Mouse (Mus musculus): ENCODE measurements around the gene Hspe1. TPM values are rescaled to one million over a fixed set of nuclear protein-coding genes. Genes with fewer than 3 reads are reported as not detected.
A peak's percentile ranks its signal among the peaks of the same experiment; 100 is the strongest.

Gene Hspe1
- total RNA-seq (2021): 100 to 1,000 TPM; 153 to 180 TPM
- polyA plus RNA-seq (2012; rRNA removed): 44.5 and 69.3 TPM in 2 replicates
- long read RNA-seq, transcript Hspe1-201 (4 exons, 774 nt): major isoform, 133 of 135 reads
- long read RNA-seq, partial matches to known transcripts: 0 of 135 reads
- long read RNA-seq, other reads (novel, unspliced or antisense): 2 of 135 reads

- H3K36me3 ChIP-seq (ENCODE audit: control insufficient read depth, insufficient read depth, low read length): peaks cover 36% of the 10 kb centered on the region
- peak within 1 kb of the TSS; percentile 77 for H3K4me3 ChIP-seq
- WGBS: under 1% methylated on average over 63 of the region's 76 CpGs
Measured at GRCm38 (mm10) chr1:55087932-55088610, at the start of gene Hspe1, which contains the start of gene Hspd1. Gene Hspe1, plus strand, starts transcription at chr1:55088132. Gene Hspd1, minus strand, starts transcription at chr1:55088243.

GRCm38 (mm10) chr1:55039944-55040343 lies 48.0 kb upstream of the Hspe1 start:
- no peak for DNase-seq
- Histone ChIP-seq H3K9ac (ENCODE audit: low read depth, low read length) (no peak overlapping the region), H3K4me3 (no peak overlapping the region), H3K79me2 (replicated peaks; ENCODE audit: control insufficient read depth, insufficient read depth, low read length) (no peaks in the 10 kb centered on the region), H3K4me1 (ENCODE audit: control insufficient read depth, insufficient read depth, low read length) (no peaks in the 10 kb centered on the region), H3K27me3 (ENCODE audit: control insufficient read depth, insufficient read depth, low read length) (no peaks in the 10 kb centered on the region), H3K27ac (no peak overlapping the region), H3K36me3 (ENCODE audit: control insufficient read depth, insufficient read depth, low read length) (no peaks in the 10 kb centered on the region)
- 77% methylated on average over 1 of the region's 1 CpGs for WGBS
- no peak for TF ChIP-seq CTCF (IDR thresholded peaks at IDR 0.05)
- TF ChIP-seq POLR2A (IDR thresholded peaks at IDR 0.05; ENCODE audit: insufficient read depth, low read depth, low read length): no peak
- TF ChIP-seq EP300 (IDR thresholded peaks at IDR 0.05; ENCODE audit: insufficient read depth, low read depth, low read length): no peak
- intact Hi-C loops (cut with DNase I): no loop called here

More at GRCm38 (mm10) chr1:55087932-55088610, at the start of gene Hspe1, which contains the start of gene Hspd1:
- DNase-seq: peak; percentile 99 to 100
- intact Hi-C loops (cut with DNase I): loop anchor here (1.0 to 5.0 kb wide), 5 partner anchors 35 to 149 kb away; partner anchors contain the start of genes Coq10b, Mars2, Mob4 and Sf3b1
- H3K27ac ChIP-seq: peak within 1 kb of the TSS; percentile 100
- H3K27me3 ChIP-seq (ENCODE audit: control insufficient read depth, insufficient read depth, low read length): no peaks in the 10 kb centered on the region
- peaks cover 2% of the 10 kb centered on the region; the same call in 1 of the 2 replicates for H3K4me1 ChIP-seq (ENCODE audit: control insufficient read depth, insufficient read depth, low read length)
- peak within 1 kb of the TSS; percentile 99 for H3K9ac ChIP-seq (ENCODE audit: low read depth, low read length)
- H3K79me2 ChIP-seq (replicated peaks; ENCODE audit: control insufficient read depth, insufficient read depth, low read length): peaks cover 2% of the 10 kb centered on the region
- no peak for TF ChIP-seq CTCF (IDR thresholded peaks at IDR 0.05)
- TF ChIP-seq POLR2A (IDR thresholded peaks at IDR 0.05; ENCODE audit: insufficient read depth, low read depth, low read length): peak; percentile 93
- TF ChIP-seq EP300 (IDR thresholded peaks at IDR 0.05; ENCODE audit: insufficient read depth, low read depth, low read length): peak; percentile 93

GRCm38 (mm10) chr1:55041691-55042090 lies 46.2 kb upstream of the Hspe1 start:
- Histone ChIP-seq H3K79me2 (replicated peaks; ENCODE audit: control insufficient read depth, insufficient read depth, low read length) (no peaks in the 10 kb centered on the region), H3K27me3 (ENCODE audit: control insufficient read depth, insufficient read depth, low read length) (no peaks in the 10 kb centered on the region), H3K36me3 (ENCODE audit: control insufficient read depth, insufficient read depth, low read length) (no peaks in the 10 kb centered on the region), H3K4me3 (no peak overlapping the region), H3K27ac (no peak overlapping the region), H3K4me1 (ENCODE audit: control insufficient read depth, insufficient read depth, low read length) (no peaks in the 10 kb centered on the region), H3K9ac (ENCODE audit: low read depth, low read length) (no peak overlapping the region)
- DNase-seq: no peak
- intact Hi-C loops (cut with DNase I): no loop called here
- TF ChIP-seq POLR2A (IDR thresholded peaks at IDR 0.05; ENCODE audit: insufficient read depth, low read depth, low read length): no peak
- TF ChIP-seq CTCF (IDR thresholded peaks at IDR 0.05): no peak
- TF ChIP-seq EP300 (IDR thresholded peaks at IDR 0.05; ENCODE audit: insufficient read depth, low read depth, low read length): no peak
- WGBS: 84% methylated on average over 4 of the region's 4 CpGs

DNA sequence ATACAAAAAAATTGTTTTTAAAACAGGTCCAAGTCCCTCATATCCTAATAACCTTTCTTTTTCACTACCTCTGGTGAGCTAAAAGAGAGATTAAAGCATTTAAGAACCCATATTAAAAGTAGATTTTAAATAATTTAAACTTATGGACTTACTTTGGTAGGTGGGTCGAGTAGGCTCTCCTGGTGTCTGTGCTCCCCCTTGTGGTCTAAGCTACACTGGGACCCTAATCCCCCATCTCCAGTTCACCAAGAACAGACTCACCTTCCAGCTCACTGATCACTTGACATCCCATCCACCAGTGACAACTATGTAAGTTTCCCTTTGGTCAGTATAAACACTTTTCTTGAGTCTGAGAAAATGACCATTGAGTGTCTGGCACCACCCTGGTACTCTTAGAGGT lies 45.7 kb upstream of the Hspe1 start:
- no peak for TF ChIP-seq POLR2A (IDR thresholded peaks at IDR 0.05; ENCODE audit: insufficient read depth, low read depth, low read length)
- peak; percentile 35 for TF ChIP-seq CTCF (IDR thresholded peaks at IDR 0.05)
- H3K27me3 ChIP-seq (ENCODE audit: control insufficient read depth, insufficient read depth, low read length): no peaks in the 10 kb centered on the region
- no peaks in the 10 kb centered on the region for H3K79me2 ChIP-seq (replicated peaks; ENCODE audit: control insufficient read depth, insufficient read depth, low read length)
- whole genome bisulfite sequencing: 50% methylated on average over 1 of the region's 1 CpGs
- H3K4me1 ChIP-seq (ENCODE audit: control insufficient read depth, insufficient read depth, low read length): no peaks in the 10 kb centered on the region
- DNase-seq: no peak
- H3K36me3 ChIP-seq (ENCODE audit: control insufficient read depth, insufficient read depth, low read length): no peaks in the 10 kb centered on the region
- H3K27ac ChIP-seq: no peak overlapping the region
- no peak overlapping the region for H3K4me3 ChIP-seq
- intact Hi-C loops (cut with DNase I): no loop called here
- H3K9ac ChIP-seq (ENCODE audit: low read depth, low read length): no peak overlapping the region

DNA sequence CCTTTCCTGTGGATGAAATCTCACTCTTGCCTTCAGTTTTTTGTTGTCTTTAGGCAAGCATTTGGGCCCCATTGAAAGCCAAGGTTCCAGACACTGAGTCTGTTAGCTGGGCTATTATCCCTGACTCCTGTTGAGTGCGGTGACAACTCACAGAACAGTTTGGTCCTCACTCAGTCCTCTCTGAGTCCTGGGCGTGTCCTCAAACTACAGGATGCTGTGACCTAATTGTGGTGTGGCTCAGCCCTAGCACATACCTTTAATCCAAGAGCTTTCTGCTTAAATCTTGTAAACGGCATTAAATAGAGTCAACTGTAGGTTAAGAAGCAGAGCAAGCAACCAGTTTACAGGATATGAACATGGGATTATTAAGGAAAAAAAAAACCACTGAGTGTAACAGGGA lies 44.8 kb upstream of the Hspe1 start:
- H3K36me3 ChIP-seq (ENCODE audit: control insufficient read depth, insufficient read depth, low read length): no peaks in the 10 kb centered on the region
- H3K79me2 ChIP-seq (replicated peaks; ENCODE audit: control insufficient read depth, insufficient read depth, low read length): no peaks in the 10 kb centered on the region
- 74% methylated on average over 3 of the region's 3 CpGs for WGBS
- no peaks in the 10 kb centered on the region for H3K27me3 ChIP-seq (ENCODE audit: control insufficient read depth, insufficient read depth, low read length)
- no peaks in the 10 kb centered on the region for H3K4me1 ChIP-seq (ENCODE audit: control insufficient read depth, insufficient read depth, low read length)
- H3K4me3 ChIP-seq: no peak overlapping the region
- no peak overlapping the region for H3K27ac ChIP-seq
- H3K9ac ChIP-seq (ENCODE audit: low read depth, low read length): no peak overlapping the region
- DNase-seq: no peak
- TF ChIP-seq CTCF (IDR thresholded peaks at IDR 0.05) (no peak), POLR2A (IDR thresholded peaks at IDR 0.05; ENCODE audit: insufficient read depth, low read depth, low read length) (no peak), EP300 (IDR thresholded peaks at IDR 0.05; ENCODE audit: insufficient read depth, low read depth, low read length) (no peak)
- intact Hi-C loops (cut with DNase I): no loop called here

Measured in heart, adult 2 months (tissue).